Mouse (Mus musculus) liver, embryonic 15.5 days (tissue): ENCODE results near the gene Ankrd61. TPM values are rescaled to one million over a fixed set of nuclear protein-coding genes. Genes with fewer than 3 reads are reported as not detected.

Source experiments
- ATAC-seq: fragments of 200-750 bp; cut with Nextera tagmentation; 2 replicates; pipeline ENCODE4 v1.8.0; 2017; ENCODE audit warnings: moderate number of reproducible peaks, mild to moderate bottlenecking, moderate library complexity; ENCODE audit not compliant: insufficient read depth
- H3K27ac ChIP-seq: fragments of 300-500 bp; sonication (generic); replicated peaks from 2 replicates; pipeline ENCODE4 v1.5.1; 2015; ENCODE audit warnings: mild to moderate bottlenecking, inconsistent platforms
- H3K27me3 ChIP-seq: fragments of 300-500 bp; sonication (generic); 2 replicates; pipeline ENCODE4 v1.6.1; 2015; ENCODE audit warnings: mild to moderate bottlenecking, inconsistent platforms
- H3K36me3 ChIP-seq: fragments of 300-500 bp; sonication (generic); replicated peaks from 2 replicates; pipeline ENCODE4 v1.6.1; 2015; ENCODE audit warnings: moderate library complexity, mild to moderate bottlenecking, inconsistent platforms
- H3K4me1 ChIP-seq: fragments of 300-500 bp; sonication (generic); replicated peaks from 2 replicates; pipeline ENCODE4 v1.6.1; 2015; ENCODE audit warnings: inconsistent platforms
- H3K4me2 ChIP-seq: fragments of 300-500 bp; sonication (generic); 2 replicates; pipeline ENCODE4 v1.6.1; 2015; ENCODE audit warnings: moderate library complexity, mild to moderate bottlenecking, inconsistent platforms
- H3K4me3 ChIP-seq: fragments of 300-500 bp; sonication (generic); replicated peaks from 2 replicates; pipeline ENCODE4 v1.5.1; 2015; ENCODE audit warnings: mild to moderate bottlenecking, inconsistent platforms
- H3K9ac ChIP-seq: fragments of 300-500 bp; sonication (generic); 2 replicates; pipeline ENCODE4 v1.6.1; 2015; ENCODE audit warnings: moderate library complexity, mild to moderate bottlenecking, inconsistent platforms
- H3K9me3 ChIP-seq: fragments of 300-500 bp; sonication (generic); replicated peaks from 2 replicates; pipeline ENCODE4 v1.6.1; 2016; ENCODE audit warnings: inconsistent platforms
- WGBS: fragments of 180-500 bp; shearing (Covaris S2); methylation state at CpG from one replicate; pipeline ENCODE4 v1.1.7; 2015; ENCODE audit warnings: mixed read lengths; ENCODE audit not compliant: insufficient replicate concordance; 5-methylcytosine and 5-hydroxymethylcytosine counted together
- polyA plus RNA-seq: library from polyadenylated mRNA; unstranded; fragments of >200 nt; fragmentation: Nextera tagmentation; extraction: Ambion mirVana; gene quantifications from 2 replicates; pipeline ENCODE4 v1.2.1, GENCODE M21; 2015

Ankrd61 gene
- polyA plus RNA-seq, result 0.30 and 0.39 TPM in 2 replicates

- ATAC-seq, result no peak
- no peak within 1 kb of the TSS for H3K9ac ChIP-seq
- H3K4me2 ChIP-seq, result no peak within 1 kb of the TSS
- H3K36me3 ChIP-seq, result peaks cover 100% of the 10 kb centered on the region
- H3K27ac ChIP-seq, result no peak within 1 kb of the TSS
- H3K4me3 ChIP-seq, result no peak within 1 kb of the TSS
- H3K27me3 ChIP-seq, result no peaks in the 10 kb centered on the region
- H3K4me1 ChIP-seq, result peaks cover 12% of the 10 kb centered on the region
- H3K9me3 ChIP-seq, result no peaks in the 10 kb centered on the region
- 87% methylated on average over 14 of the region's 14 CpGs for WGBS
Observed at GRCm38 (mm10) chr5:143897635-143898330, at the start of gene Ankrd61. Ankrd61 (minus strand) TSS chr5:143897685.

- no peak overlapping the region for H3K27ac ChIP-seq
- no peaks in the 10 kb centered on the region for H3K36me3 ChIP-seq
Observed at GRCm38 (mm10) chr5:143943231-143944125, 46.0 kb upstream of the Ankrd61 start.

GRCm38 (mm10) chr5:143941588-143941987 is 44.1 kb upstream of the Ankrd61 start:
- 15% methylated on average over 10 of the region's 10 CpGs for WGBS
- ATAC-seq, result no peak

More at GRCm38 (mm10) chr5:143943231-143944125, 46.0 kb upstream of the Ankrd61 start:
- WGBS, result 71% methylated on average over 14 of the region's 14 CpGs
- H3K9me3 ChIP-seq, result no peaks in the 10 kb centered on the region
- H3K4me2 ChIP-seq, result no peak overlapping the region
- H3K9ac ChIP-seq, result no peak overlapping the region
- no peak for ATAC-seq
- peaks cover 6% of the 10 kb centered on the region; the same call in 1 of the 2 replicates for H3K27me3 ChIP-seq
- no peak overlapping the region for H3K4me3 ChIP-seq
- no peaks in the 10 kb centered on the region for H3K4me1 ChIP-seq

GRCm38 (mm10) chr5:143936156-143936555 is 38.7 kb upstream of the Ankrd61 start:
- Histone ChIP-seq H3K4me3 (no peak overlapping the region), H3K27me3 (no peaks in the 10 kb centered on the region; the same call in 1 of the 2 replicates), H3K4me2 (no peak overlapping the region), H3K9ac (no peak overlapping the region), H3K27ac (no peak overlapping the region), H3K9me3 (no peaks in the 10 kb centered on the region), H3K36me3 (peaks cover 14% of the 10 kb centered on the region), H3K4me1 (peaks cover 7% of the 10 kb centered on the region; the same call in 1 of the 2 replicates)
- ATAC-seq, result no peak
- 72% methylated on average over 9 of the region's 9 CpGs for WGBS

More at GRCm38 (mm10) chr5:143941588-143941987, 44.1 kb upstream of the Ankrd61 start:
- H3K4me3 ChIP-seq, result no peak overlapping the region
- H3K4me2 ChIP-seq, result no peak overlapping the region
- H3K27ac ChIP-seq, result no peak overlapping the region
- H3K36me3 ChIP-seq, result no peaks in the 10 kb centered on the region
- H3K27me3 ChIP-seq, result peaks cover 6% of the 10 kb centered on the region; the same call in 1 of the 2 replicates
- H3K9me3 ChIP-seq, result no peaks in the 10 kb centered on the region
- H3K9ac ChIP-seq, result no peak overlapping the region
- H3K4me1 ChIP-seq, result peaks cover 7% of the 10 kb centered on the region; the same call in 1 of the 2 replicates

GRCm38 (mm10) chr5:143933875-143934274 is 36.4 kb upstream of the Ankrd61 start:
- Histone ChIP-seq H3K4me3 (no peak overlapping the region), H3K4me1 (peaks cover 7% of the 10 kb centered on the region; the same call in 1 of the 2 replicates), H3K9me3 (no peaks in the 10 kb centered on the region), H3K27me3 (no peaks in the 10 kb centered on the region; the same call in 1 of the 2 replicates), H3K4me2 (no peak overlapping the region), H3K36me3 (peaks cover 37% of the 10 kb centered on the region), H3K9ac (no peak overlapping the region), H3K27ac (no peak overlapping the region)
- no peak for ATAC-seq
- 94% methylated on average over 1 of the region's 1 CpGs for WGBS

GRCm38 (mm10) chr5:143933414-143933813 is 35.9 kb upstream of the Ankrd61 start:
- H3K4me2 ChIP-seq, result no peak overlapping the region
- no peak for ATAC-seq

GRCm38 (mm10) chr5:143932831-143933230 is 35.3 kb upstream of the Ankrd61 start, which contains the start of gene Rsph10b:
Rsph10b (plus strand) TSS chr5:143933035.
- peaks cover 48% of the 10 kb centered on the region for H3K36me3 ChIP-seq
- no peak within 1 kb of the TSS for H3K27ac ChIP-seq
- WGBS, result 45% methylated on average over 8 of the region's 8 CpGs
- ATAC-seq, result no peak
- peaks cover 7% of the 10 kb centered on the region; the same call in 1 of the 2 replicates for H3K4me1 ChIP-seq
- no peaks in the 10 kb centered on the region for H3K9me3 ChIP-seq
- no peak within 1 kb of the TSS for H3K9ac ChIP-seq
- H3K27me3 ChIP-seq, result no peaks in the 10 kb centered on the region; the same call in 1 of the 2 replicates
- H3K4me3 ChIP-seq, result no peak within 1 kb of the TSS
- no peak within 1 kb of the TSS for H3K4me2 ChIP-seq

More at GRCm38 (mm10) chr5:143933414-143933813, 35.9 kb upstream of the Ankrd61 start:
- H3K9ac ChIP-seq, result no peak overlapping the region
- no peaks in the 10 kb centered on the region; the same call in 1 of the 2 replicates for H3K27me3 ChIP-seq
- peaks cover 7% of the 10 kb centered on the region; the same call in 1 of the 2 replicates for H3K4me1 ChIP-seq
- no peak overlapping the region for H3K27ac ChIP-seq
- H3K4me3 ChIP-seq, result no peak overlapping the region
- WGBS, result 82% methylated on average over 11 of the region's 11 CpGs
- H3K9me3 ChIP-seq, result no peaks in the 10 kb centered on the region
- H3K36me3 ChIP-seq, result peaks cover 42% of the 10 kb centered on the region

GRCm38 (mm10) chr5:143931863-143932580 is 34.5 kb upstream of the Ankrd61 start:
- no peak for ATAC-seq
- Histone ChIP-seq H3K4me1 (peaks cover 2% of the 10 kb centered on the region; the same call in 1 of the 2 replicates), H3K27ac (no peak overlapping the region), H3K9me3 (no peaks in the 10 kb centered on the region), H3K27me3 (no peaks in the 10 kb centered on the region; the same call in 1 of the 2 replicates), H3K4me2 (no peak overlapping the region), H3K9ac (no peak overlapping the region), H3K36me3 (peaks cover 55% of the 10 kb centered on the region), H3K4me3 (no peak overlapping the region)
- 76% methylated on average over 6 of the region's 6 CpGs for WGBS

- peaks cover 3% of the 10 kb centered on the region for H3K4me1 ChIP-seq
- no peak overlapping the region for H3K4me3 ChIP-seq
- no peaks in the 10 kb centered on the region for H3K9me3 ChIP-seq
- H3K36me3 ChIP-seq, result peaks cover 68% of the 10 kb centered on the region
- H3K27me3 ChIP-seq, result no peaks in the 10 kb centered on the region
- WGBS, result 88% methylated on average over 12 of the region's 12 CpGs
- no peak overlapping the region for H3K27ac ChIP-seq
- no peak for ATAC-seq
- no peak overlapping the region for H3K4me2 ChIP-seq
- no peak overlapping the region for H3K9ac ChIP-seq
Observed at GRCm38 (mm10) chr5:143930656-143931055, 33.2 kb upstream of the Ankrd61 start.

- H3K4me3 ChIP-seq, result no peak overlapping the region
- no peaks in the 10 kb centered on the region for H3K27me3 ChIP-seq
- H3K36me3 ChIP-seq, result peaks cover 80% of the 10 kb centered on the region
- whole genome bisulfite sequencing, result 85% methylated on average over 4 of the region's 4 CpGs
- H3K9ac ChIP-seq, result no peak overlapping the region
- H3K4me1 ChIP-seq, result peaks cover 16% of the 10 kb centered on the region
- no peak overlapping the region for H3K27ac ChIP-seq
- ATAC-seq, result no peak
- H3K4me2 ChIP-seq, result no peak overlapping the region
- no peaks in the 10 kb centered on the region for H3K9me3 ChIP-seq
Observed at GRCm38 (mm10) chr5:143929291-143929690, 31.8 kb upstream of the Ankrd61 start.
